Mouse (Mus musculus) megakaryocyte, embryonic 14.5 days (primary cell): ENCODE results near the gene Prtn3. TPM values are rescaled to one million over a fixed set of nuclear protein-coding genes. Genes with fewer than 3 reads are reported as not detected.
A peak's percentile ranks its signal among the peaks of the same experiment; 100 is the strongest.

Experiments
- H3K27me3 ChIP-seq: replicated peaks from 2 replicates; pipeline ENCODE3; 2012; ENCODE audit warnings: inconsistent platforms
- H3K36me3 ChIP-seq: replicated peaks from 2 replicates; pipeline ENCODE3; 2012; ENCODE audit warnings: low read length, inconsistent platforms, mixed read lengths
- H3K4me1 ChIP-seq: 2 replicates; pipeline ENCODE4 v1.6.1; 2012; ENCODE audit warnings: inconsistent platforms
- H3K4me3 ChIP-seq: replicated peaks from 2 replicates; pipeline ENCODE3; 2012; ENCODE audit warnings: moderate library complexity, mild to moderate bottlenecking, inconsistent platforms
- H3K9me3 ChIP-seq: 2 replicates; pipeline ENCODE4 v1.6.1; 2012; ENCODE audit warnings: inconsistent platforms
- FLI1 ChIP-seq: IDR thresholded peaks from 2 replicates; pipeline ENCODE4 v1.6.1; 2012; ENCODE audit warnings: low read length, inconsistent platforms, mixed read lengths
- GATA1 ChIP-seq: IDR thresholded peaks from 3 replicates; pipeline ENCODE4 v1.6.1; 2012; ENCODE audit warnings: mixed read lengths, low read length, inconsistent platforms, borderline replicate concordance
- polyA plus RNA-seq: library from polyadenylated mRNA; stranded (reverse); fragments of >175 nt; gene quantifications from 2 replicates; pipeline ENCODE4 v1.2.3, GENCODE M21; 2012; ENCODE audit warnings: low replicate concordance; ENCODE audit not compliant: insufficient read depth

Prtn3 gene
- polyA plus RNA-seq, 1 experiment, result 434 TPM

DNA sequence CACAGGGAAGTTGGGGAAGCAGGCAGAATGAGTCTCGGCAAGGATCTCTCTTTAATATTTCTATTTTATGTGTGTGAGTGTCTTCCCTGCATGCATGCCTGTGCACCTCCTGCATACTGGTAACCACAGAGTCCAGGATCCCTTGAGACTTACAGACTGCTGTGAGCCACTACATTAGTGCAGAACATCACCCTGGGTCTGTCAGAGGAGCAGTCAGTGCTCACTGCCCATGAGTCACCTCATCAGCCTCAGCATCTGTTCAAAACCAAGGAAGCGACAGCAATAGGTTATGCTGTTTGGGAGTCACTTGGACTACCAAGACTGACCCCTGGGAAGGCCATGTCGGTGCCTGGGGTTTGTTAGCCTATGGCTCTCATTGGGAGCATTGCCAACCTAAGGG is 32.0 kb upstream of the Prtn3 start:
- TF ChIP-seq GATA1 (no peak), FLI1 (no peak)
- peak overlapping the region; percentile 21 for H3K4me3 ChIP-seq
- no peaks in the 10 kb centered on the region for H3K9me3 ChIP-seq
- H3K36me3 ChIP-seq, result no peaks in the 10 kb centered on the region
- H3K4me1 ChIP-seq, result peaks cover 75% of the 10 kb centered on the region
- H3K27me3 ChIP-seq, result no peaks in the 10 kb centered on the region

DNA sequence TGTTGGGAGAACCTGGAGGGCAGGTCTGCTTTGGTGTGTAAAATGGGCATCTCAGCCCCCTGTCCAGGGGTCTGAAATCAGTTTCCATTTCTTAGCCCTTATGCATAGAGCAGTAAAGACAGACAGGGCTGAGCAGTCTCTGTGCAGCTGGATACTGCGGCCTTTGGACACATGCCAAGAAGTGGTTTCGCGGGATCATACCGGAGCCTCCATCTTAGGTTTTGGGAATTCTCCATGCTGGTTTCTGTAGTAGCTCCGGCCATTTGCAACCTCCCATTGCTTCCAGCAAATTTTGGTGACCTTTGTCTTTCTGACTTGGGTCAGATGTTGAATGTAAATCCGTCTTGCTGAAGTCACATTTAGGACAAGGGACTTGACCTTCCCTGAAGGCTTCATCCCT is 30.8 kb upstream of the Prtn3 start:
- H3K27me3 ChIP-seq, result no peaks in the 10 kb centered on the region
- peaks cover 63% of the 10 kb centered on the region for H3K4me1 ChIP-seq
- no peak overlapping the region for H3K4me3 ChIP-seq
- no peak for TF ChIP-seq FLI1
- no peak for TF ChIP-seq GATA1
- no peaks in the 10 kb centered on the region for H3K36me3 ChIP-seq
- no peaks in the 10 kb centered on the region for H3K9me3 ChIP-seq

DNA sequence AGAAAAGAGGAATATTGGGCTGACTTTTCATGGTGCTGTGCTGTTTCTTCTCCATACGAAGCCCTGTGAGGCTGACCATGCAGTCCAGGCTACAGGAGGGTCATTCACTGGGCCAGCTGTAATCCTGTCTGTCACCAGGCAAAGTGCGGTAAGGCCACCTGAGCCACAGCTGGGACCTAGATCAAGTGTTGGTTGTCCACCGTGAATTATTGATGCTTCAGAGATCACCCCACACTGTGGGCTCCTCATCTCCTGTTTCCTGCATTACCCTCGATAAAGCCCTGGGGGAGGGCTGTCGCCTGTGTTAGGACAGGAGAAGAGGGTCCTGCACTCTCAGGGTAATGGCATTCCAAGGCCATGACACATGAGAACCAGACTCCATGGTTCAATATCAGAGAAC is 27.7 kb upstream of the Prtn3 start:
- H3K9me3 ChIP-seq, result no peaks in the 10 kb centered on the region
- H3K27me3 ChIP-seq, result no peaks in the 10 kb centered on the region
- peaks cover 2% of the 10 kb centered on the region for H3K36me3 ChIP-seq
- no peak overlapping the region for H3K4me3 ChIP-seq
- peaks cover 71% of the 10 kb centered on the region for H3K4me1 ChIP-seq
- TF ChIP-seq GATA1, result no peak
- TF ChIP-seq FLI1, result no peak

DNA sequence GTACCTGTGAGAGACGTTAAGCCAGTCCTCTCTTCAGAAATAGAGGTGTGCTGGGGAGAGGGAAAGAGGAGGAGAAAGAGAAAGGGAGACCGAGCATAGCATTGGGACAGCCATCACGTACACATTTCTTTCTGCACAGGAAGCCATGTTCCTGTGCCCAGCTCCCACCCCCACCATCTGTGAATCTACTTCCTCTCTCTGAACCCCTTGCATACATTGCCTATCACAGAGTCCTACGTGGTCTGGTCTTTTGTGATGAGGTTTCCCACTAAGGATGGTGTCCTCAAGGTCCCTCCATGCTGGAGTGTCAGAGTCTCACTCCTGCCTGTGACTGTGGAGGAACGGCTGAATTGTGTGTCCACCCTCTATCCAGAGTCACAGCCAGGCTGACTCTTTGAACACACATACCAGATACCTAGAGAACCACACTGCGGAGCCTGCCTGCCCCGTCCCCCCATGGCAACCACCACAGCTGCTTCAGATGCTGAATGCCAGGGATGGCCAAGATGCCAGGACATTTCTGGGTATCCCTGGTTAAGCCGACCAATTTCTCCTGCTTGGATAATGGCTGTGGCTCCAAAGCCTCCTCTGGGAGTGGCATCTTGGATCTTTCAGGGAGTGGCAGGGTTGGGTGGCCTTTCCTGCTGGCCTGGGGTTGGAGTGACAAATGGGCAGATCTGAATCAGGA is 24.2 kb upstream of the Prtn3 start:
- H3K27me3 ChIP-seq, result no peaks in the 10 kb centered on the region
- TF ChIP-seq GATA1, result no peak
- no peak for TF ChIP-seq FLI1

DNA sequence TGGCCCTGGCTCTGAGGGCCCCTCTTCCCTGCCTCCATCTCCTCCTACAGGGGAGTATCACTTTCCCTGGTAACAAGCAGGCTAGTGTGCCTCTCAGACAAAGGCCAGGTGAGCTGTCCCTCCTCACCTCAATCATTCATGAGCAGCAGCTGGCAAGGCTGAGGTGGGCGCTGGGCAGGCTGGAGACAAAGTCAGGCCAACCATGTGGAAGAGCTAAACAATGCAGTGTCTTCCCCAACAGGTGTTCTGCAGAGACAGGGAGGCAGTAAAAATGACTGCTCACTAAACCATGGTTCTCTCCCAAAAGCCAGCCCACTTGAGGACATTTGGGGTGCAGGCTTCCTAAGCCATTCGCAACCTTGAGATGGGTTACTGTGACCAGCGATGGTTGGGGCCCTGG is 22.6 kb upstream of the Prtn3 start:
- no peaks in the 10 kb centered on the region for H3K27me3 ChIP-seq
- H3K36me3 ChIP-seq, result peaks cover 10% of the 10 kb centered on the region
- no peak for TF ChIP-seq FLI1
- TF ChIP-seq GATA1, result no peak
- H3K4me1 ChIP-seq, result peaks cover 56% of the 10 kb centered on the region
- H3K9me3 ChIP-seq, result no peaks in the 10 kb centered on the region
- H3K4me3 ChIP-seq, result peak overlapping the region; percentile 98

More for the DNA sequence above, 24.2 kb upstream of the Prtn3 start:
- Histone ChIP-seq H3K9me3 (no peaks in the 10 kb centered on the region), H3K4me1 (peaks cover 59% of the 10 kb centered on the region), H3K36me3 (peaks cover 2% of the 10 kb centered on the region), H3K4me3 (peak overlapping the region; percentile 78)

DNA sequence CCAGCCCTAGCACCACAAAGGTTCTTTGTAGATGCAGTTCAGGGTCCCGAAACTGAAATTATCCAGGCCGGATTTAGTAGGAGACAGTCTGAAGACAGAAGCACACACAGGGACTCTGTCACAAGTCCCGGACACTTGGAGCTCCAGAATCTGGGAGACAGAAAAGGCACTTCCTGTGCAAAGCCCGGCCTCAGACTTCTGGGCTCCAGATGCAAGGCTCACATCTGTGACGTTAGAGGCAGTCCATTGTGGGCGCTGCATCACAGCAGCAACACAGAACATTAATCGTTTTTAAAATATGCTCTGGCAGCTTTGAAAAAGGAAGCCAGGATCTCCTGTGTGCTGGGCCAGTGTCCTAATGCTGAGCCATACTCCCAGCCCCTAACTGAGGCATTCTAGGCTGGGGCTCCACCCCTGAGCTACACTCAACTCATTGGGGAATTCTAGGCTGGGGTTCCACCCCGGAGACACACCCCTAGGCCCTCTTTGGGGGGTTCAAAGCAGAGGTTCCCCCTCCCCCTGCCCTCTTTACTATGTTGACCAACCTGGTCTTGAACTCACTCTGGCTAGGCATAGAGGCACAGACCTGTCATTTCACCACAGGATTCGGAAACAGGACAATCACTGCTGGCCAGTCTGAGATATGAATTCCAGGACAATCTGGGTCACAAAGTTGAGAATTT is 22.0 kb upstream of the Prtn3 start:
- Histone ChIP-seq H3K9me3 (no peaks in the 10 kb centered on the region), H3K27me3 (no peaks in the 10 kb centered on the region), H3K4me1 (peaks cover 59% of the 10 kb centered on the region), H3K4me3 (peak overlapping the region; percentile 98), H3K36me3 (peaks cover 15% of the 10 kb centered on the region)
- no peak for TF ChIP-seq FLI1
- no peak for TF ChIP-seq GATA1

DNA sequence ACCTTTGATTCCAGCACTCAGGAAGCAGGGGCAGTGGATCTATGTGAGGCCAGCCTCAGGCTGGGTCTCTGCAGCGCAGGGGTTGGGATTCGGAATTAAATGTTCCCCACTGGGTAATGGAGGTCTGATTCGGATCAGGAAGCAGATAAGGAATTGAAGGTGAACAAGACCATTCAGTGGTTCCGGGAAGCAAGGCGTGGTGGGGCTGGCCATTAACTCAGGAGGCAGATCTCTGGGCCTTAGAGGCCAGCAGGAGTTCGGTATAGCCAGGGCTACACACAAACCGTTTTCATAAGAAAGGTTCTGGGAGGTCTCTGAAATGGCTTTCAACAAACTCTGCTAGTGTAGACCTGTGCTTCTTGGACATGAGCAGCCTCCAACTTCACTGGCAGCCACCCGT is 21.4 kb upstream of the Prtn3 start:
- H3K9me3 ChIP-seq, result no peaks in the 10 kb centered on the region
- H3K36me3 ChIP-seq, result peaks cover 21% of the 10 kb centered on the region
- TF ChIP-seq GATA1, result no peak
- no peak for TF ChIP-seq FLI1
- peak overlapping the region; percentile 98 for H3K4me3 ChIP-seq
- peaks cover 65% of the 10 kb centered on the region for H3K4me1 ChIP-seq
- no peaks in the 10 kb centered on the region for H3K27me3 ChIP-seq

DNA sequence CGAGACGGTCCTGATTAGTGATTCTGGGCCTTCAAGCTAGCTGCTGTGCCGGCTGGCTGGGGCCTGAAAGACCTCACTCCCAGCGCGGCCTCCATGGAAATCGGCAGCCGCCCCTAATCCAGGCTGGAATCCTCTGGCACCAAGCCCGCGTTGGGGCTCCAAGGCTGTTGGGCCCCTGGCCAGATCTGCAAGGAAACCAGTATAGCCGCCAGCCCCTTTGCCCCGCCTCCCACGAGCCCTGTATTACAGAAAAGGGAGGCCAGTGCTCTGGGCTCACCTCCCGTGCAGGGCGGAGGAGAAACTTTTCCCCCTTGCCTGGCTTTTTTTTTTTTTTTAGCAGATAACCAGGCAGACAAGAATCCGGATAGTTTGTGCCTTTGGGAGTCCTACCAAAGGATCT is 20.9 kb upstream of the Prtn3 start:
- Histone ChIP-seq H3K9me3 (no peaks in the 10 kb centered on the region), H3K36me3 (peaks cover 27% of the 10 kb centered on the region), H3K4me3 (peak overlapping the region; percentile 98), H3K4me1 (peaks cover 71% of the 10 kb centered on the region), H3K27me3 (no peaks in the 10 kb centered on the region)
- TF ChIP-seq FLI1 (no peak), GATA1 (no peak)

DNA sequence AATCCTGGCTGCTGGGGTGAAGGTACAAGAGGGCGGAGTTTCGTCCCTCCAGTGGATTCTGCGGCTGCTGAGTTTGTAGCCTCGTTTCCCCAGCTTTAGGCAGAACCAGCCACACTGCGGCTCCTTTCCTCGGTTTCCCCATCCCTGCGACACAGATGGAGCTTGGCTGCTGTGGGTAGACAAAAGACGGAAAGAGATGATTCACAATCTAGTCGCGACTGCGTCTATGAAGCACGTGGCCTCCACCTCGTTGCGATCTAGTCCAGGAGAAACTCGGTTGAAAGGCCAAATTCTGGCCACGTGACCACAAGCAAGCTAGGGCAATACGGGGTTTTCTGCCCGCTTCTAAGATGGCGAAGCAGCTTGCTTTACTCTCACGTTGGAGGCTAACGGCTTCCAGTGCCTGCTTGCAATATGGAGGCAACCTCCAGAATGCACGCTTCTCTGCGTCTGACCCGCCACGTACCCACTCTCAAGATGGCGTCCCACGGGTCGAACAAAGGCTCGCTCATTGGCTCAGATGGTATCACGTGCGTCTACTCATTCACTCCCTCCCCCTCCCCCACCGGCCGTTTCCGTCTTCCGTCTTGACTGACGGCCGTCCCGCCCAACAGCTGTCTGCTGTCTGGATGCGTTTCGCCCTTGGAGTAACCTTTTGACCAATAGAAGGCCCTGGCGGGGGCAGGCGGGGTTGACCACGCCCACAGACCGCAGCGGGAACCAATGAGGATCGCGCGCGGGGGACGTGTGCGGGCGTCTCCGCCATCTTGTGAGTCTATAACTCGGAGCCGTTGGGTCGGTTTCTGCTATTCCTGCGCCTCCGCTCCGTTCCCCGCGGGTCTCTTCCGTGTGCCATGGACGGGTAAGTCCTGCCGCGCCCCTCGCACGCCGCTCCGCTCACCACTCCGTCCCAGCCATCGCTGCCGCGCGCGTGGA is 20.1 kb upstream of the Prtn3 start, which contains the start of gene Ptbp1:
Gene Ptbp1, plus strand, starts transcription at position 568 of the 936 bp plus-strand sequence.
- Histone ChIP-seq H3K27me3 (no peaks in the 10 kb centered on the region), H3K9me3 (no peaks in the 10 kb centered on the region), H3K4me1 (peaks cover 72% of the 10 kb centered on the region), H3K4me3 (peak within 1 kb of the TSS; percentile 98), H3K36me3 (peaks cover 34% of the 10 kb centered on the region)
- no peak for TF ChIP-seq GATA1
- no peak for TF ChIP-seq FLI1
